Mouse (Mus musculus) G1E (cell line): ENCODE measurements at regions not wholly inside any gene's neighbourhood (a gene's known extent, or its start where the extent isn't known, plus 50 kb on each side); places are given as distances from the start of the nearest gene placed in this dataset.

ENCODE experiments used
- ATAC-seq: 2 replicates; pipeline ENCODE4 v1.8.0; 2016; ENCODE audit warnings: mild to moderate bottlenecking; ENCODE audit not compliant: insufficient number of reproducible peaks, poor library complexity, low FRiP score, severe bottlenecking; ENCODE audit errors: extremely low read depth
- DNase-seq: peaks from one replicate; pipeline ENCODE4 v3.0.0; 2012; ENCODE audit warnings: low spot score
- H3K27me3 ChIP-seq: 2 replicates; pipeline ENCODE4 v1.6.1; 2012; ENCODE audit warnings: mild to moderate bottlenecking, low read length, inconsistent platforms; ENCODE audit not compliant: insufficient read depth
- H3K36me3 ChIP-seq: replicated peaks from 2 replicates; pipeline ENCODE3; 2012; ENCODE audit warnings: mild to moderate bottlenecking, inconsistent platforms
- H3K4me1 ChIP-seq: 2 replicates; pipeline ENCODE4 v1.6.1; 2012; ENCODE audit warnings: low read depth, low read length, inconsistent platforms, mixed read lengths; ENCODE audit not compliant: insufficient read depth
- H3K4me3 ChIP-seq: 2 replicates; pipeline ENCODE4 v1.5.1; 2012; ENCODE audit warnings: low read depth, mild to moderate bottlenecking, inconsistent platforms, low read length, moderate library complexity, mixed read lengths
- H3K9me3 ChIP-seq: replicated peaks from 2 replicates; pipeline ENCODE4 v1.6.1; 2012; ENCODE audit warnings: inconsistent platforms
- CTCF ChIP-seq: IDR thresholded peaks from 2 replicates; pipeline ENCODE4 v1.5.1; 2012; ENCODE audit warnings: low read depth, low read length, inconsistent platforms, mixed read lengths
- GATA1 ChIP-seq: IDR thresholded peaks from 2 replicates; pipeline ENCODE4 v1.6.1; 2012; ENCODE audit warnings: borderline replicate concordance, low read length, inconsistent platforms, mixed read lengths
- GATA2 ChIP-seq: IDR thresholded peaks from 2 replicates; pipeline ENCODE4 v1.6.1; 2012; ENCODE audit warnings: low read depth, low read length, inconsistent platforms, borderline replicate concordance
- POLR2AphosphoS5 ChIP-seq: IDR thresholded peaks from 2 replicates; pipeline ENCODE4 v1.6.1; 2012; ENCODE audit warnings: low read depth, low read length, inconsistent platforms; ENCODE audit not compliant: insufficient replicate concordance
- TAL1 ChIP-seq: conservative IDR thresholded peaks from 2 replicates; pipeline ENCODE4 v1.6.1; 2012; ENCODE audit warnings: low read depth, low read length, inconsistent platforms, mixed read lengths

GRCm38 (mm10) chr1:63955701-63956355, 166.3 kb downstream of the Klf7 start:
- Histone ChIP-seq H3K4me3 (no peak overlapping the region), H3K9me3 (no peaks in the 10 kb centered on the region), H3K27me3 (peaks cover 2% of the 10 kb centered on the region; the same call in 1 of the 2 replicates), H3K36me3 (no peaks in the 10 kb centered on the region), H3K4me1 (no peaks in the 10 kb centered on the region)
- no peak for TF ChIP-seq TAL1
- no peak for TF ChIP-seq POLR2AphosphoS5
- no peak for TF ChIP-seq GATA2
- no peak for ATAC-seq
- DNase-seq, result no peak

- no peak for TF ChIP-seq GATA1
- no peak for TF ChIP-seq CTCF
- no peak for TF ChIP-seq GATA2
- no peak for TF ChIP-seq POLR2AphosphoS5
- TF ChIP-seq TAL1, result no peak
- H3K4me1 ChIP-seq, result no peaks in the 10 kb centered on the region
- H3K9me3 ChIP-seq, result no peaks in the 10 kb centered on the region
- no peak for ATAC-seq
- no peak for DNase-seq
- no peaks in the 10 kb centered on the region for H3K36me3 ChIP-seq
- no peak overlapping the region for H3K4me3 ChIP-seq
- H3K27me3 ChIP-seq, result peaks cover 2% of the 10 kb centered on the region; the same call in 1 of the 2 replicates
Measured at GRCm38 (mm10) chr1:63954876-63955513, 167.1 kb downstream of the Klf7 start.

- Histone ChIP-seq H3K4me3 (no peak overlapping the region), H3K9me3 (no peaks in the 10 kb centered on the region), H3K4me1 (no peaks in the 10 kb centered on the region), H3K36me3 (no peaks in the 10 kb centered on the region), H3K27me3 (peaks cover 2% of the 10 kb centered on the region; the same call in 1 of the 2 replicates)
- no peak for ATAC-seq
- DNase-seq, result no peak
- no peak for TF ChIP-seq POLR2AphosphoS5
Measured at GRCm38 (mm10) chr1:63954172-63954571, 167.9 kb downstream of the Klf7 start.

GRCm38 (mm10) chr1:63953229-63953883, 168.7 kb downstream of the Klf7 start:
- H3K9me3 ChIP-seq, result no peaks in the 10 kb centered on the region
- no peak for TF ChIP-seq POLR2AphosphoS5
- TF ChIP-seq CTCF, result no peak
- TF ChIP-seq TAL1, result no peak
- TF ChIP-seq GATA1, result no peak
- no peak for TF ChIP-seq GATA2
- no peak for ATAC-seq
- H3K4me3 ChIP-seq, result no peak overlapping the region
- H3K27me3 ChIP-seq, result peaks cover 2% of the 10 kb centered on the region; the same call in 1 of the 2 replicates
- no peaks in the 10 kb centered on the region for H3K4me1 ChIP-seq
- no peak for DNase-seq
- H3K36me3 ChIP-seq, result no peaks in the 10 kb centered on the region

- ATAC-seq, result no peak
- TF ChIP-seq POLR2AphosphoS5 (no peak), GATA1 (no peak), CTCF (no peak), TAL1 (no peak), GATA2 (no peak)
Measured at GRCm38 (mm10) chr1:63951663-63952062, 170.4 kb downstream of the Klf7 start.

GRCm38 (mm10) chr1:63947278-63947677, 174.8 kb downstream of the Klf7 start:
- DNase-seq (no peak), ATAC-seq (no peak)
- no peaks in the 10 kb centered on the region for H3K36me3 ChIP-seq
- peaks cover 12% of the 10 kb centered on the region for H3K4me1 ChIP-seq
- no peaks in the 10 kb centered on the region for H3K9me3 ChIP-seq
- peaks cover 7% of the 10 kb centered on the region for H3K27me3 ChIP-seq
- TF ChIP-seq GATA1, result no peak
- no peak for TF ChIP-seq POLR2AphosphoS5
- no peak for TF ChIP-seq CTCF
- TF ChIP-seq GATA2, result no peak
- TF ChIP-seq TAL1, result no peak
- H3K4me3 ChIP-seq, result no peak overlapping the region

More at GRCm38 (mm10) chr1:63951663-63952062, 170.4 kb downstream of the Klf7 start:
- no peaks in the 10 kb centered on the region for H3K36me3 ChIP-seq
- H3K4me3 ChIP-seq, result no peak overlapping the region
- no peaks in the 10 kb centered on the region for H3K9me3 ChIP-seq
- peaks cover 2% of the 10 kb centered on the region; the same call in 1 of the 2 replicates for H3K27me3 ChIP-seq
- H3K4me1 ChIP-seq, result no peaks in the 10 kb centered on the region
- no peak for DNase-seq

GRCm38 (mm10) chr1:63946834-63947233, 175.2 kb downstream of the Klf7 start:
- ATAC-seq (peak; percentile 40), DNase-seq (no peak)
- TF ChIP-seq CTCF, result no peak
- TF ChIP-seq POLR2AphosphoS5, result no peak
- no peak for TF ChIP-seq GATA2
- no peak for TF ChIP-seq GATA1
- TF ChIP-seq TAL1, result no peak

More at GRCm38 (mm10) chr1:63946834-63947233, 175.2 kb downstream of the Klf7 start:
- Histone ChIP-seq H3K4me1 (peaks cover 12% of the 10 kb centered on the region), H3K4me3 (no peak overlapping the region), H3K36me3 (no peaks in the 10 kb centered on the region), H3K9me3 (no peaks in the 10 kb centered on the region), H3K27me3 (peaks cover 10% of the 10 kb centered on the region)
